Mouse (Mus musculus) C2C12 (cell line): ENCODE results near the gene Ctr9. TPM values are rescaled to one million over a fixed set of nuclear protein-coding genes. Genes with fewer than 3 reads are reported as not detected.

Experiments
- H3K27me3 ChIP-seq: one replicate; pipeline ENCODE4 v1.6.1; 2011; ENCODE audit not compliant: control insufficient read depth, insufficient read depth, insufficient read length
- H3K36me3 ChIP-seq: one replicate; pipeline ENCODE4 v1.6.1; 2011; ENCODE audit not compliant: control insufficient read depth, insufficient read depth
- H3K4me3 ChIP-seq: one replicate; pipeline ENCODE4 v1.5.1; 2011; ENCODE audit warnings: mild to moderate bottlenecking, control low read depth; ENCODE audit not compliant: poor library complexity, insufficient read depth, severe bottlenecking
- H3K79me2 ChIP-seq: one replicate; pipeline ENCODE4 v1.6.1; 2011; ENCODE audit not compliant: control insufficient read depth, insufficient read depth
- H3K79me3 ChIP-seq: one replicate; pipeline ENCODE4 v1.6.1; 2011; ENCODE audit warnings: low read depth, control low read depth
- H3ac ChIP-seq: one replicate; pipeline ENCODE3; 2011; ENCODE audit warnings: low read depth; ENCODE audit not compliant: control insufficient read depth, insufficient read length
- CEBPB ChIP-seq: IDR thresholded peaks from one replicate; pipeline ENCODE4 v1.6.1; 2011; ENCODE audit warnings: low read depth, mild to moderate bottlenecking, control low read depth, moderate library complexity
- CTCF ChIP-seq: IDR thresholded peaks from one replicate; pipeline ENCODE4 v1.5.1; 2011; ENCODE audit not compliant: control insufficient read depth, insufficient read depth, insufficient read length
- FOSL1 ChIP-seq: IDR thresholded peaks from one replicate; pipeline ENCODE4 v1.8.0; 2011; ENCODE audit warnings: mild to moderate bottlenecking, low read length; ENCODE audit not compliant: poor library complexity, insufficient read depth, severe bottlenecking
- MAX ChIP-seq: IDR thresholded peaks from one replicate; pipeline ENCODE4 v1.6.1; 2011; ENCODE audit warnings: mild to moderate bottlenecking, control low read depth
- MYOD1 ChIP-seq: IDR thresholded peaks from one replicate; pipeline ENCODE4 v1.6.1; 2011; ENCODE audit warnings: low read depth; ENCODE audit not compliant: control insufficient read depth, insufficient read length
- MYOG ChIP-seq: IDR thresholded peaks from one replicate; pipeline ENCODE4 v1.6.1; 2011; ENCODE audit not compliant: control insufficient read depth, insufficient read length; ENCODE audit errors: extremely low read depth
- USF1 ChIP-seq: IDR thresholded peaks from one replicate; pipeline ENCODE4 v1.6.1; 2011; ENCODE audit warnings: low read depth, mild to moderate bottlenecking, control low read depth, moderate library complexity
- long read RNA-seq, 2 experiments: library from polyadenylated mRNA; unstranded; transcript quantifications; one replicate each; pipeline ENCODE4 v2.0.0; 2019 to 2020
- polyA plus RNA-seq: library from polyadenylated mRNA; unstranded; fragments of >200 nt; fragmentation: generic; extraction: Trizol; gene quantifications from one replicate; pipeline ENCODE4 v1.2.1, GENCODE M21; 2012; ENCODE audit warnings: missing spikeins

The Ctr9 gene
- polyA plus RNA-seq = 19.0 TPM
- long read RNA-seq, experiment 1, full-length matches to known transcripts = 8 of 26 reads
- long read RNA-seq, experiment 1, partial matches to known transcripts = 16 of 26 reads
- long read RNA-seq, experiment 1, other reads (novel, unspliced or antisense) = 2 of 26 reads
- long read RNA-seq, experiment 2, full-length matches to known transcripts = 130 of 324 reads
- long read RNA-seq, experiment 2, partial matches to known transcripts = 181 of 324 reads
- long read RNA-seq, experiment 2, other reads (novel, unspliced or antisense) = 13 of 324 reads

DNA sequence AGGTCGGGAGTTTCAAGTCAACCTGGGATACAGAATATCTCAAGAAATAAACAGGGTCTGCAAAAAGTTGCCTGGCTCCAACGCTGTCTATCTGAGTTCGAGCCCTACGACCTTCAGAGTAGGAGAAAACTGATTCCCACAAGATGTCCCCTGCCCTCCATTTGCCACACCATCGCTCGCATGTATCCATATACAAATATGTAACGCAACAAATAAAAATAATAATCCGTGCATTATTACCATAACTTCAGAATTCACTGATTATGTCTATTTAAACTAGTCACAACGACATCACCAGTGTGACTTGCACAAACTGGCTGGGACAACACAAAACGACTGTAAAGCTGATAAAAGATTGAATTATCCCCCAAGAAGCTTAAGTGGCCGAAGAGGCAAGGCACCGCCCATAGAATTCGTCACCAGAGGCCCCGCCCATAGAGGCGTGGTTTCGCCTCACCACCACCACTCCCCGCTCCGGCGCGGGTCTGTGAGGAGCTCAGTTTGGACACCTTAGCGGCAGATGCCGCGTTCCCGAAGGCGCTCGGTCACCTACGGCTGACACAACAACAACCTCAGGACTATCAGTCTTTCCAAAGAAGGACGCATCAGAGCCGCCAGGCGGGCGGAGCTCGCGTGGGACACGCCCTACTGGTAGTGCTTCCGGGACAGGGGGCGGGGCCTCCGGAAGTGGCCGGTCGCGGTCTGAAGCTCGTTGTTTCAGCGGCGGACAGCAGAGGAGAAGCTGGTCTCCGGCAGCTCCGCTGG lies at the start of gene Ctr9:
TSS of gene Ctr9 (plus strand) at position 671 of the 765 bp plus-strand sequence.
- Histone ChIP-seq H3K27me3 (no peaks in the 10 kb centered on the region), H3K79me2 (peaks cover 38% of the 10 kb centered on the region), H3ac (peak within 1 kb of the TSS; percentile 82), H3K36me3 (peaks cover 11% of the 10 kb centered on the region), H3K4me3 (peak within 1 kb of the TSS; percentile 72), H3K79me3 (peaks cover 17% of the 10 kb centered on the region)
- no peak for TF ChIP-seq MYOD1
- peak; percentile 54 for TF ChIP-seq MAX

DNA sequence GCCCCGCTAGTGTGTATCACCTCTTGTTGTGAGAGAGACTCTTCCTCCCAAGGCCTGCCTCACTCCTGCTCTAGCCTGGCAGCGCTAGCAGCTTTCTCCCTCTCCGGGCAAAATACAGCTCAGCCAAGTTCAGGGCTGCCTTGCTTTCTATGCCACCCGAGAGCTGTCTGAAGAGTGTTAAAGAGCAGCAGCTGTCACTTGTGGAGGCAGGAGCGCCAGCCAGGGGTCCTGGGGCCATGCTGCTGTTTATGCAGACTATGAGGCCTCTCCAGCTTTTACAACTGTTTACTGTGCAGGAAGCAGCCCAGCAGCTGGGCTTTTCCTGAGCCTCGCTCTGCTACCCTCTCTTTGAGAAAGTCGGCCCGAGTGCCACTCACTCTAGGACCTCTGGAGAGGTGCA lies 47.7 kb upstream of the Ctr9 start:
- no peaks in the 10 kb centered on the region for H3K27me3 ChIP-seq
- H3K79me2 ChIP-seq = no peaks in the 10 kb centered on the region
- H3K79me3 ChIP-seq = no peaks in the 10 kb centered on the region
- no peak overlapping the region for H3ac ChIP-seq
- no peak for TF ChIP-seq MYOD1
- TF ChIP-seq CEBPB = no peak
- TF ChIP-seq FOSL1 = no peak
- no peak for TF ChIP-seq USF1
- TF ChIP-seq MYOG = no peak
- no peak for TF ChIP-seq CTCF
- TF ChIP-seq MAX = no peak
- H3K36me3 ChIP-seq = no peaks in the 10 kb centered on the region
- H3K4me3 ChIP-seq = no peak overlapping the region

DNA sequence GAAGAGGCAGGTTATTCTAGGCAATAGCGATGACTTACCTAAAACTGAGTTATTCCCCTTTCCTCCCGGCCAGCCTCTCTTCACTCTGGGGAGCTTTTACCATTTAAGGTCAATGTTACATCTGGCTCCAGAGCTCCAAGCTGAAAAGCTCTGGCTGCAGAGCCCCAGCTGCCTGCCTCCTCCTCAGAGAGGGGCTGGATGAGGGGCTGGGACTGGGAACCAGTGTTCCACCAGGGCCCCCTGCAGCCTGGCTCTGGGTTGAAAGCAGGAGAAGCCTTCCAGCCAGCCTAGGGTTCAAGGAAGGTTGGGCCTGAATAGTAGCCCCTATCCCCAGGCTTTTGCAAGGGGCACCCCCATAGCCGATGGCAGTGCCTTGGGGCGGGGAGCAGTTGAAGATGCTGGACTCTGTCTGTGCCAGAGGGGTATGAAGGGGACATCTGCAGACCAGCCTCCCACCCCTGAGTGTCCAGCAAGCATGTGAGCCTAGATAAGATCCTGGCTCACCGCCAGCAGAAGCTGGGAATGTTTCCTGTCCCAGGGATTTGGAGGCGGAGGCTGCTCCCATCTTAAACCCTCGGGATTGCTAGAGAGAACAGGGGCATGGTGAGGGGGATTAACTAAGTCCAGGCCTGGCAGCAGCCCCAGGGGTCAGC lies 46.6 kb upstream of the Ctr9 start, which contains the start of gene Mrvi1:
TSS of gene Mrvi1 (minus strand) at position 409 of the 653 bp plus-strand sequence.
- no peak for TF ChIP-seq MAX
- TF ChIP-seq CEBPB = no peak
- no peak for TF ChIP-seq MYOG
- TF ChIP-seq USF1 = no peak
- TF ChIP-seq CTCF = no peak
- TF ChIP-seq FOSL1 = no peak
- no peak for TF ChIP-seq MYOD1
- H3K79me3 ChIP-seq = no peaks in the 10 kb centered on the region
- no peaks in the 10 kb centered on the region for H3K79me2 ChIP-seq
- no peak within 1 kb of the TSS for H3K4me3 ChIP-seq
- no peaks in the 10 kb centered on the region for H3K27me3 ChIP-seq
- no peak within 1 kb of the TSS for H3ac ChIP-seq
- H3K36me3 ChIP-seq = no peaks in the 10 kb centered on the region

DNA sequence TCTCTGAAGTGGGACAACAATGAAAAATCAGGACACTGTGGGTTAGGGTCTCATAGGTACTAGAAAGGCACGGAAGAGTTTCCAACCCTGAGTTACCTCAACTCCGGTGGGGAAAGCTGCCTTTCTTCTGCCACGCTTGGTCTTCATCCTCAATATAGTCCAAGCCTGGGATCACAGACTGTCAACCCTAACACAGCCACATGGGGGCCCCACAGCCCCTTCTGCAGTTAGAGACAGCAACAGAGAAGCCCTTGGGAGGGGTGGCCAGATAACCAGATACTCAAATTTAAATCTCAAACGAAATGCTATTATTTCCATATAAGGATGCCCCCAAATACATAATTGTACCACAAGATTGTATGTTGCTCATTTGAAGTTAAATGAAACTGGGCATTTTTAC lies 46.0 kb upstream of the Ctr9 start:
- no peaks in the 10 kb centered on the region for H3K79me3 ChIP-seq
- H3K36me3 ChIP-seq = no peaks in the 10 kb centered on the region
- H3ac ChIP-seq = no peak overlapping the region
- peak; percentile 16 for TF ChIP-seq CTCF
- no peak for TF ChIP-seq MYOD1
- H3K79me2 ChIP-seq = no peaks in the 10 kb centered on the region
- H3K4me3 ChIP-seq = no peak overlapping the region
- H3K27me3 ChIP-seq = no peaks in the 10 kb centered on the region

DNA sequence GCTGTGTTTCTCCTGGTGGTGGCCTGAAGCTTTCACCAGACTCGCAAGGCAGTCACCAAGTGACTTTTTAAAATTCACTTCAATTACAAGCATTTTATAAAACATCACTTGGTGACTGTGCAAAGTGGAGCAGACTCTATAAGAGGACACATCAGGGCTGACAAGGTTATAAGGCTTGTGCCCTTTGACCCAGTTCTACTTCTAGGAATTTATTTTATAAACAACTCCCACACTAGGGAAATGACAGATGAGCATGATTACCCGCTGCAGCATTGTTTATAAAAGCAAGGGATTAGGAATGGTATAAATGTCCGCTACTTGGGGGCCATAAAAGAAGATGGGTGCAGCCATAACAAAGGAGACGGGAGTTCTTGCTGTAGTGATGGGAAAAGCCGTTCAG lies 45.1 kb upstream of the Ctr9 start:
- H3K4me3 ChIP-seq = no peak overlapping the region

More for the DNA sequence above, 45.1 kb upstream of the Ctr9 start:
- Histone ChIP-seq H3K79me2 (no peaks in the 10 kb centered on the region), H3K36me3 (no peaks in the 10 kb centered on the region), H3ac (no peak overlapping the region), H3K79me3 (no peaks in the 10 kb centered on the region), H3K27me3 (no peaks in the 10 kb centered on the region)
- TF ChIP-seq MAX = no peak
- no peak for TF ChIP-seq CEBPB
- TF ChIP-seq CTCF = no peak
- TF ChIP-seq USF1 = no peak
- no peak for TF ChIP-seq MYOG
- TF ChIP-seq FOSL1 = no peak
- no peak for TF ChIP-seq MYOD1
